Mouse (Mus musculus) gastrocnemius, adult 2 months (tissue): ENCODE data around the gene D11Wsu47e. TPM values are rescaled to one million over a fixed set of nuclear protein-coding genes. Genes with fewer than 3 reads are reported as not detected.

ENCODE experiments used
- DNase-seq: peaks from one replicate; pipeline ENCODE4 v3.0.0; 2022
- H3K27ac ChIP-seq: fragments of 200-600 bp; 2 replicates; pipeline ENCODE4 v1.8.1; 2022; ENCODE audit warnings: mild to moderate bottlenecking
- H3K4me3 ChIP-seq: fragments of 200-600 bp; 2 replicates; pipeline ENCODE4 v1.8.1; 2022; ENCODE audit warnings: mild to moderate bottlenecking, moderate library complexity
- CTCF ChIP-seq: fragments of 200-600 bp; IDR thresholded peaks from 2 replicates; pipeline ENCODE4 v1.8.1; 2022; ENCODE audit warnings: antibody characterized with exemption, mild to moderate bottlenecking, moderate library complexity
- intact Hi-C: fragments of 180-260 bp; cut with DNase I; formaldehyde crosslinking; loops from one replicate; pipeline ENCODE4 v1.15.1; 2025
- long read RNA-seq, 2 experiments: library from polyadenylated mRNA; stranded (forward); transcript quantifications; one replicate each; pipeline ENCODE4 v2.0.0; 2021
- total RNA-seq, 2 experiments: library from RNA; stranded (reverse); gene quantifications; 2 replicates each; pipeline ENCODE4 v1.2.3; 2021

The D11Wsu47e gene
- 1 to 10 TPM; 4.5 to 6.3 TPM for total RNA-seq
- long read RNA-seq, experiment 1, transcript D11Wsu47e-202 (5 exons, 2,062 nt) = major isoform, 9 of 12 reads
- long read RNA-seq, experiment 1, partial matches to known transcripts = 1 of 12 reads
- long read RNA-seq, experiment 1, other reads (novel, unspliced or antisense) = 2 of 12 reads
- long read RNA-seq, experiment 2, transcript D11Wsu47e-202 (5 exons, 2,062 nt) = major isoform, 6 of 8 reads
- long read RNA-seq, experiment 2, partial matches to known transcripts = 0 of 8 reads
- long read RNA-seq, experiment 2, other reads (novel, unspliced or antisense) = 1 of 8 reads

DNA sequence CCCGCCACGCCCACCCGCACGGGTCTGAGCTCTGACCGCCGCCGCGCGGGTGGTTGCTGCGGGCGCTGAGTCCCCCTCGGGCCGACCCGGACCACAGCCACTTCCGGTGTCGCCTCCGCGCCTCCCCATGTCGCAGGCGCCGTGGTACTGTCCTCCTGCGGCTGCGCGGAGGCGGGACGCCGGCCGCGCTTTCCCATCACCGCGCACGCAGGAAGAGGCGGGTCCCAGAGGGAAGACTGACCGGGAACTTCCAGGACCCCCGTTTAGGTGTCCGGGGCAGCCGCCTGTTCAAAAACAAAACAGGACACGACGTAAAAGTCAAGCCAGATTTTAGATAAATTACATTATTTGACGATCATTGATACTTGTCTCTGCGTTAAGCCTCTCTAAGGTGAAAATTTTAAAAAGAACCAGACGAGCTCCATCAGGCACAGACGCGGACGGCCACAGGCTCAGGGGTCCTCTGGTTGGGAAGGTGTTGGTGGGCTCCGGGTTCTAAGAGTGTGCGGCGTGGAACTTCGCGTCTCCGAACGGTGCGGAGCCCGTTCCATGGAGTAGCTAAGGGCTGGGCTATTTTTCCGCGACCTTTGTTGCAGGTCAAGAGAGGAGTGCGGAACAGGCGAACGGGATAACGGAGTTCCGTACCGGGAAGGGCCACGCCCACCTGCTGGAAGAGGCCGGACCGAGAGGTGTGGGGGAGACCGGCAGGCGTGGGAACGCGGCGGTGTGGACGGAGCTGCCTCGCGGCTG lies at the start of gene D11Wsu47e, which contains the start of gene Fam104a:
TSS of gene D11Wsu47e (plus strand) at position 456 of the 750 bp plus-strand sequence.
TSS of gene Fam104a (minus strand) at position 199 of the 750 bp plus-strand sequence.
- TF ChIP-seq CTCF = no peak
- Histone ChIP-seq H3K4me3 (peak within 1 kb of the TSS; percentile 89), H3K27ac (peak within 1 kb of the TSS; percentile 92)
- intact Hi-C loops = loop anchor here (5.0 kb wide), 1 partner anchor 37 kb away; the partner anchor contains the start of gene Cog1
- peak; percentile 97 for DNase-seq

DNA sequence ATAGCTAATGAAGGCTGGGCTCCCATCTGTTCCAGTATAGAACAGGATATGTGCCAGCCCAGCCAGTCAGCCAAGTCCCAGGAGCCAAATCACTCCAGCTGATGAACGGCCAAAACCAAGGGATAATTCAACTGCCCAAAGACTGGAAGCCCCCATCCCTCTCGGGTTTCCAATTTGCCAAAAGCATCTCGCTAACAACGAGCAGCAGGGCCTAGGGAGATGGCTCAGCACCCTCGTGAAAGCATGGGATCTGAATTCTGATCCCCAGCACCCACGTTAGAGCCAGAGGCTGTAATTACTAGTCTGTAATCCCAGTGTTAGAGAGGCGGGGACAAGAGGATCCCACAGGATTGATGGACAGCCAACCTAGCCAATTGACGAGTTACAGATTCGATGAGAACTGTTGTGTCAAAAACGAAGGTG lies 49.5 kb upstream of the D11Wsu47e start:
- no peak overlapping the region for H3K4me3 ChIP-seq
- intact Hi-C loops = no loop called here
- no peak for DNase-seq
- H3K27ac ChIP-seq = no peak overlapping the region
- TF ChIP-seq CTCF = no peak

DNA sequence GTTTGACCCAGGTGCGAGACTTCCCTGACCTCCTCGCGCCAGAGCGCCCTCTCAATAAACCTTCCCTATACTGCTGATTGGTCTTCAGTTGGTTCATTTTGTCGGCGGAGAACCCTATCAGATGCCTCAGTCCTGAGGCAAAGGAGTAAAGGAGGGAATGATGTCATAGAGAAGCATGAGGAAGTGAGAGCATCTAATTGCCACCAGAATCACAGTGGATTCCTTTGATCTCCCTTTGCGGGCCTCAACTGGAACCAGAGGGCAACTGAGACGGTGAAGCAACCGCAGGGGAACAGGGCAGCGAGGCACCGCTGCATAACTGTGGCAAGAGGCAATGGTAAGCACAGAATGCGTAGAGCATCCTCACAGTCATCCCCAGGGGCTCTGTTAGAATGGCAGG lies 45.5 kb upstream of the D11Wsu47e start:
- no peak for TF ChIP-seq CTCF
- intact Hi-C loops = no loop called here
- H3K4me3 ChIP-seq = no peak overlapping the region
- no peak for DNase-seq
- no peak overlapping the region for H3K27ac ChIP-seq

DNA sequence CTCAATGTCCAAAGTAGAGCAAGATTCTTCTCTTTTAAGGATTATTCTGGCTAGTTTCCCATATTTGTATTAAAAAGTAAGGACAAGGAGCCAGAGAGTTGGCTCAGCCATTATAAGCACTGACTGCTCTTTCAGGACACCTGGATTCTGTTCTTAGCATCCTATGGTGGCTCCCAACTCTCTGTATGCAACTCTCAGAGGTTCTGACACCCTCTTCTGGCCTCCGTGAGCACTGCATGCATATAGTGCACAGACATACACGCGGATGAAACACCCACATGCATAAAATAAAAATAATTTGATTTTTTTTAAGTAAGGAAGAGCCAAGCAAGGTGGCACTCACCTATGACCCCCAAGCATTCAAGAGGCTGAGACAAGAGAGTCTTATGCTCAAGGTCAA lies 39.0 kb upstream of the D11Wsu47e start:
- intact Hi-C loops = loop anchor here (5.0 kb wide), 3 partner anchors 37 to 107 kb away; partner anchors contain the start of genes Cdc42ep4, D11Wsu47e and Fam104a
- DNase-seq = no peak
- no peak overlapping the region for H3K4me3 ChIP-seq
- no peak overlapping the region for H3K27ac ChIP-seq
- no peak for TF ChIP-seq CTCF

DNA sequence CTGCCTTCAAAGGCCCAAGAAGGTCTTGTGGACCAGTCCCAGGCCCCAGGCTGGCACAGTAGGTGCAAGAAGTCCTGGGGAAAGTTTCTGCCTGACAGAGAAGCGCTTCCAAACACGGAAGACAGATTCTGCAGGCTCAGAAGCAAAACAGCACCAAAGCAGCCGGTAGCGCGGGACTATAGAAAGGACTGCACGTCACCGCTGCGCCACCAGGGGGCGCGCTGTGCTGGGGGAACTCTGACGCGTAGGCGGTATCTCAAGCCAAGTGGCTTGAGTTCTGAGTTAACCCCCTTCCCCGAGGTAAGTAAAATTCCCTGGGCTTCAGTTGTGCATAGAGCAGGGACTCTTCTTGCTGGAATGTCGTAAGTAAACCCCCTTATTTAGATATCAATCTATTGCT lies 36.1 kb upstream of the D11Wsu47e start:
- no peak for TF ChIP-seq CTCF
- H3K27ac ChIP-seq = peak overlapping the region; percentile 95
- H3K4me3 ChIP-seq = peak overlapping the region; percentile 86
- peak; percentile 87 for DNase-seq
- intact Hi-C loops = loop anchor here (2.0 to 5.0 kb wide), 4 partner anchors 34 to 163 kb away; partner anchors contain the start of genes Cdc42ep4, D11Wsu47e and Fam104a

DNA sequence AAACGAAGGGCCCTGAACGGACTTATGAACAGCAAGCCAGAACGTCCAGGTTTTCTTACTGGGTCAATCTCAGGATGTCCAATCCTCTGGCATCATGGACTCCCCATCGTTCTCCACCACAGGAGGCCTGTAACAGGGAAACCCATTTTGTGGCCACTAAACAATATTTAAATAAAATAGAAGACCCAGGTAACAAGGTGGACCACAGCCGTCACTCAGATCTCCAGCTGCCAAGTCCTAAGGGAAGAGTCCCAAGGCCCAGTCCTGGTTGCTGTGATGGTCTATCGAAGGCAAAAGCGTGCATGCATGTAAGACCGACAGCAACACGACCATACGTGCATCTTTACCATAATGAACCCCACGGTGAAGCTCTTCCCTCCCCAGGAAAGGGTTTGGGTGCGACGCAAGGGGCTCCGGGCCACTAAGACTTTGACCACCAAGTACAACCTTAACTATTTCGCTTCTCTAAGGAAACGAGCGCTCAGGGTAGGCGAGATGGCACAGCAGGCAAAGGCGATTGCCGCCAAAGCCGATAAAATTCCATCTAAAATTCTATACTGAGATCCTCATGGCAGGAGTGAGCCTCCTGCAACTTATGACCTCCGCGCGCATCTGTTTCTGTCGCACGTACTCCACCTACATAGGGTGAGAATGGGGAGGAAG lies 35.4 kb upstream of the D11Wsu47e start, which contains the start of gene Cog1:
TSS of gene Cog1 (plus strand) at position 480 of the 663 bp plus-strand sequence.
- no peak for TF ChIP-seq CTCF
- no peak for DNase-seq
- intact Hi-C loops = loop anchor here (2.0 to 5.0 kb wide), 4 partner anchors 33 to 162 kb away; partner anchors contain the start of genes Cdc42ep4, D11Wsu47e and Fam104a
- Histone ChIP-seq H3K27ac (peak within 1 kb of the TSS; percentile 95), H3K4me3 (peak within 1 kb of the TSS; percentile 86)

DNA sequence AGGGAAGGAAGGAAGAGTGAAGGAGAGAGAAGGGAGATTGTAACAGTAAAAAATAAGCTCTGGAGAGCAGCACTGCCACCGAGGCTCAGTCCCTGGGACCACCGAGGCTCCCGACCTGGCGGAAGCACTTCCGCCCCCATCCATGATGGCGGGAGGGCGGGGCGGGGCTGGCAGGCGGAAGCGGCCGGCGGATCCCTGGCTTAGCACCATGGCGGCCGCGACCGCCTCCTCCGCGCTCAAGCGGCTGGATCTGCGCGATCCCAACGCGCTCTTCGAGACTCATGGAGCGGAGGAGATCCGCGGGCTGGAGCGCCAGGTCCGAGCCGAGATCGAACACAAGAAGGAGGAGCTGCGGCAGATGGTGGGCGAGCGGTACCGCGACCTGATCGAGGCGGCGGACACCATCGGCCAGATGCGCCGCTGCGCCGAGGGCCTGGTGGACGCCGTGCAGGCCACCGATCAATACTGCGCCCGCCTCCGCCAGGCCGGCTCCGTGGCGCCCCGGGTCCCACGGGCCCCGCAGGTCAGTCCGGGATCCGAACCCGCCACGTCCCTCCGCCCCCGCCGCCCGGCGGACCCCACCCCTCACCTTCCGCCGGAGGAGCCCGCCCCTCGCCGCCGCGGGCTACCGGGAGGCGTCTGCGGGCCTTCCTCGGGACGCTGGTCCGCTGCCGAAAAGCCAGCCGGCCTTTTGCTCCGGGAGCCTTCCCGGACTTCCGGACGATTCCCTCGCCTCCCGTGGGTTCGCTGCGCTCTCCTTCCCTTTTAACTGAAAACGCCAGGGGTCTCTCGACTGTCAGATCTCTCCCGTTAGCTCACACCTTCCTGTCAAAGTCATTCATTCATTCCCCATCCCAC lies 34.6 kb upstream of the D11Wsu47e start, which contains the start of gene Slc39a11:
TSS of gene Slc39a11 (minus strand) at position 727 of the 858 bp plus-strand sequence.
- intact Hi-C loops = loop anchor here (2.0 to 5.0 kb wide), 4 partner anchors 33 to 161 kb away; partner anchors contain the start of genes Cdc42ep4, D11Wsu47e and Fam104a
- peak within 1 kb of the TSS; percentile 95 for H3K27ac ChIP-seq
- peak; percentile 83 for DNase-seq
- TF ChIP-seq CTCF = no peak
- peak within 1 kb of the TSS; percentile 86 for H3K4me3 ChIP-seq

DNA sequence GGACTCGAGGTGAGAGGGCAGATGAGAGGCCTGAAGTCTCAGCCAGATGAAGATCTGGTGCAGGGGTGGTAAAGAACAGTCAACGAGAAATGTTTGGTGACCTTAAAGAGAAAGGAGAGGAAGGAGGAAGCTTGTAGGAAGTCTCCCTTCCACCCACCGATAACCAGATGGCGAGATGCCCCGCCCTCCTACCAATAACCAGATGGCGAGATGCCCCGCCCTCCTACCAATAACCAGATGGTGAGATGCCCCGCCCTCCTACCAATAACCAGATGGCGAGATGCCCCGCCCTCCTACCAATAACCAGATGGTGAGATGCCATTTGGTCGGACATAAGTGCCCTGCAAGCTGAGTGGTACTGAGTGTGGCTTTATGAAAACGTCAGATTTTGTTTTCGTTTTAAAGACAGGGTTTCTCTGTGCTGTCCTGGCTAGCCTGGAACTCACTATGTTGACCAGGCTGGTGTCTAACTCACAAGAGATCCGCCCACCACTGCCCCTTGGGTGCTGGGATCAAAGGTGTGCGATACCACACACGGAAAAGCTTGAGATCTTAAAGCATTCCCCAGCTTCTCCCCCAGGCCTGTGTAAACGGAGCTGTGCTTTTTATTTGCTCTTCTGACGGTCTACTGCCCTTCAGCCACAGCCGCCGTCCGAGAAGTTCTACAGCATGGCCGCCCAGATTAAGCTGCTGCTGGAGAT lies 32.9 kb upstream of the D11Wsu47e start:
- no peak overlapping the region for H3K4me3 ChIP-seq
- DNase-seq = no peak
- H3K27ac ChIP-seq = peak overlapping the region; percentile 40; the same call in 1 of the 2 replicates
- intact Hi-C loops = no loop called here
- no peak for TF ChIP-seq CTCF

DNA sequence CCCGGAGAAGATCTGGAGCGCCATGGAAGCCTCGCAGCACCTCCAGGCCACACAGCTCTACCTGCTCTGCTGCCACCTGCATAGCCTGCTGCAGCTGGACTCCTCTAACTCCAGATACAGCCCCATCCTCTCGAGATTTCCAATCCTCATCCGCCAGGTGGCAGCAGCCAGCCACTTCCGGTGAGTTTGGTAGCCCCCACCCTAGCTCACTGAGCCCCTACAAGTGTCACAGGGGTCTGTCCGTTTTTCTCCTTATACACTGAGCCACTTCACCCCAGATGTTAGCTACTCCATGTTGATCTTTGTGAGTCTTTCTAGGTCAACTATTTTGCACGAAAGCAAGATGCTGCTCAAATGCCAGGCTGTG lies 32.3 kb upstream of the D11Wsu47e start:
- intact Hi-C loops = no loop called here
- TF ChIP-seq CTCF = peak; percentile 49
- peak; percentile 49 for DNase-seq
- Histone ChIP-seq H3K4me3 (no peak overlapping the region), H3K27ac (no peak overlapping the region)

DNA sequence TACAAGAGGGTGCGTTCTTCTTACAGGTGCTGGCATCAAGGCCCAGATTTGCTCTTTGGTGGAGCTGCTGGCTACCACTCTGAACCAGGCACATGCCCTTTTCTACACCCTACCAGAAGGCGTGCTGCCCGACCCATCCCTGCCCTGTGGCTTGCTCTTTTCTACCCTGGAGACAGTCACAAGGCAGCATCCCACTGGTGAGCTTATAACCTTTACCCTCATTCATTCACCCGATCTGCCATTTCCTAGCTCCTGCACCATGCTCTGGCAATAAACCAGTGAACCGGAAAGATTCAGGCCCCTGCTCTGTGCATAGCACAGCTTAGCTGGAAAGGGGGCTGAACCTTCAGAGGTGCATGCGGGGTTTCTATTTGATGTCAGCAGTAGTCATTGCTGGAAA lies 31.7 kb upstream of the D11Wsu47e start:
- no peak for DNase-seq
- no peak for TF ChIP-seq CTCF
- Histone ChIP-seq H3K4me3 (no peak overlapping the region), H3K27ac (no peak overlapping the region)
- intact Hi-C loops = no loop called here

DNA sequence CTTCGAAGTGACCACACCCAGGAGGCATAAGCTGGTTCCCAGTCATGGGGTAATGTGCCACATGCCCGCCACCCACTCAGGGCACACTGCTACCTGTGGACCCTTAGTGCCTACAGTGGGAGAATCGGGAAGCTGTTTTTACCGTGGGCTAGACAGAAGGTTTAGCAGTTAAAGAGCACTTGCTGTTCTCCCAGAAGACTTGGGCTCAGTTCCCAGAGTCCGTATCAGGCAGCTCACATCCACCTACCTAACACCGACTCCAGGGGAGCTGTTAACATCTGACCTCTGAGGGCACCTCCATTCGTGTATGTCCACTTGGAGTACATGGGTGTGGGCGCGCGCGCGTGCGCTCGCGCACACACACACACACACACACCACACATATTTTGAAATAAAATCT lies 30.1 kb upstream of the D11Wsu47e start:
- Histone ChIP-seq H3K4me3 (no peak overlapping the region), H3K27ac (no peak overlapping the region)
- no peak for TF ChIP-seq CTCF
- DNase-seq = no peak
- intact Hi-C loops = no loop called here
